Mouse (Mus musculus) MEL (cell line): ENCODE results near the gene Galnt10.

Experiments used
- BHLHE40 ChIP-seq: IDR thresholded peaks from 2 replicates; pipeline ENCODE4 v1.6.1; 2012; ENCODE audit warnings: low read depth, mild to moderate bottlenecking, inconsistent platforms, low read length, improper control_type of control experiment, borderline replicate concordance
- CHD1 ChIP-seq: IDR thresholded peaks from 2 replicates; pipeline ENCODE4 v1.6.1; 2012; ENCODE audit warnings: low read depth, mild to moderate bottlenecking, inconsistent platforms, low read length, improper control_type of control experiment
- CTCF ChIP-seq, 3 experiments: IDR thresholded peaks in 2 of 3; conservative IDR thresholded peaks in 1 of 3; 2 replicates each; pipeline ENCODE4 v1.5.1; 2011 to 2012; ENCODE audit warnings: low read length in 3 of 3, low read depth in 2 of 3, mild to moderate bottlenecking in 2 of 3, improper control_type of control experiment in 1 of 3, inconsistent platforms in 1 of 3, mixed read lengths in 1 of 3, moderate library complexity in 1 of 3; ENCODE audit not compliant: control insufficient read depth in 1 of 3, insufficient read depth in 1 of 3, poor library complexity in 1 of 3, severe bottlenecking in 1 of 3
- ELF1 ChIP-seq: IDR thresholded peaks from 2 replicates; pipeline ENCODE4 v1.6.1; 2014; ENCODE audit warnings: low read depth, mild to moderate bottlenecking, inconsistent platforms, low read length, improper control_type of control experiment, moderate library complexity
- EP300 ChIP-seq, 2 experiments: IDR thresholded peaks; 2 replicates each; pipeline ENCODE4 v1.6.1; 2011; ENCODE audit warnings: improper control_type of control experiment in 2 of 2, low read length in 2 of 2, low read depth in 1 of 2, mild to moderate bottlenecking in 1 of 2
- MAZ ChIP-seq: IDR thresholded peaks from 2 replicates; pipeline ENCODE4 v1.6.1; 2012; ENCODE audit warnings: low read depth, mild to moderate bottlenecking, inconsistent platforms, low read length, improper control_type of control experiment
- POLR2A ChIP-seq, 2 experiments: IDR thresholded peaks; 2 replicates each; pipeline ENCODE4 v1.6.1; 2011 to 2012; ENCODE audit warnings: low read length in 2 of 2, mild to moderate bottlenecking in 2 of 2, control low read depth in 1 of 2, improper control_type of control experiment in 1 of 2, low read depth in 1 of 2, moderate library complexity in 1 of 2; ENCODE audit not compliant: control insufficient read depth in 1 of 2, insufficient read depth in 1 of 2, poor library complexity in 1 of 2
- POLR2AphosphoS2 ChIP-seq: IDR thresholded peaks from 2 replicates; pipeline ENCODE4 v1.6.1; 2011; ENCODE audit warnings: low read length, improper control_type of control experiment
- RAD21 ChIP-seq: IDR thresholded peaks from 2 replicates; pipeline ENCODE4 v1.6.1; 2011; ENCODE audit warnings: mild to moderate bottlenecking, low read depth, low read length, improper control_type of control experiment
- TBP ChIP-seq: IDR thresholded peaks from 2 replicates; pipeline ENCODE4 v1.8.0; 2011; ENCODE audit warnings: low read depth, low read length, improper control_type of control experiment
- USF1 ChIP-seq: IDR thresholded peaks from 2 replicates; pipeline ENCODE4 v1.6.1; 2014; ENCODE audit warnings: low read depth, mild to moderate bottlenecking, inconsistent platforms, low read length, improper control_type of control experiment, moderate library complexity

DNA sequence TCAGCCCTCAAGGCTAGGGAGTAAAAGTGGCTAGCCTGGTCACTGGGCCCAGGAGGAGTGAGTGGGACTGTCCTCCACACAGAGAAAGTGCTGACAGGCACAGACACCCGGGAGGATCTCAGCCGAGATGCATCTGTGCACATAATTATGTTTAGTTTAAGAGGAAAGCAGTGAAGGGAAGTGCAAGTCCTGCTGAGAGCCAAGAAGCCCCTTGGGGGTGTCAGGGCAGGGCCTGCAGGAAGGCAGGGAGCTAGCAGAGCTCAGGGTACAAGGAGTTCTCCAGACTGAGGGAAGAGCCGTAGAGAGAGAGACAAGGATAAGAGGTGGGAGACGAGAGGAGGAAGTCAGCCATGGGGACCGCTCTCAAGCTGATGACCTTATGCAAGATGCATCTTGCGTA is 130.6 kb downstream of the Galnt10 start:
- TF ChIP-seq POLR2A (IDR thresholded peaks at IDR 0.05; ENCODE audit: control insufficient read depth in 1 of 2, insufficient read depth in 1 of 2, low read depth in 1 of 2, low read length in 2 of 2, poor library complexity in 1 of 2), result no peak
- TF ChIP-seq BHLHE40, result no peak
- no peak for TF ChIP-seq CTCF (IDR thresholded peaks at IDR 0.05 in 2 of 3, conservative IDR thresholded peaks at IDR 0.05 in 1 of 3; ENCODE audit: control insufficient read depth in 1 of 3, insufficient read depth in 1 of 3, low read depth in 2 of 3, low read length in 3 of 3, poor library complexity in 1 of 3, severe bottlenecking in 1 of 3)
- no peak for TF ChIP-seq RAD21
- no peak for TF ChIP-seq TBP
- no peak for TF ChIP-seq MAZ
- no peak for TF ChIP-seq ELF1
- no peak for TF ChIP-seq CHD1
- TF ChIP-seq POLR2AphosphoS2, result no peak
- no peak for TF ChIP-seq EP300 (IDR thresholded peaks at IDR 0.05; ENCODE audit: low read depth in 1 of 2, low read length in 2 of 2)
- no peak for TF ChIP-seq USF1
